Mouse (Mus musculus): ENCODE measurements around the gene Clint1. TPM values are rescaled to one million over a fixed set of nuclear protein-coding genes. Genes with fewer than 3 reads are reported as not detected.

Gene Clint1
- polyA plus RNA-seq, 1 experiment from 2014 or later: 103 TPM

- no peak for ATAC-seq (ENCODE audit: insufficient number of reproducible peaks, insufficient read depth, low FRiP score, low TSS enrichment, low read depth)
- WGBS: 83% methylated on average over 5 of the region's 5 CpGs
- Histone ChIP-seq H3K36me3 (no peaks in the 10 kb centered on the region), H3K9ac (replicated peaks) (no peak overlapping the region), H3K4me2 (no peak overlapping the region), H3K9me3 (no peaks in the 10 kb centered on the region), H3K4me1 (replicated peaks) (no peaks in the 10 kb centered on the region), H3K27me3 (no peaks in the 10 kb centered on the region), H3K4me3 (replicated peaks) (no peak overlapping the region), H3K27ac (no peak overlapping the region)
Measured at GRCm38 (mm10) chr11:45960003-45960402, 108.2 kb downstream of the Clint1 start.

Small RNA genes lying within 50 kb of the gene (microRNA-seq; reads per million reads assigned to microRNA genes)
- gene Gm22751: not detected

Other genes starting within 250 kb of the Clint1 start
- 9.7 and 10.0 TPM in 2 replicates for gene Lsm11, start 92.9 kb downstream of the Clint1 start, polyA plus RNA-seq (2016; fragmentation: Nextera tagmentation; extraction: Ambion mirVana)
- gene Thg1l, start 103.4 kb downstream of the Clint1 start, polyA plus RNA-seq (2016; fragmentation: Nextera tagmentation; extraction: Ambion mirVana): 14.5 and 14.8 TPM in 2 replicates
- gene Sox30, start 128.3 kb downstream of the Clint1 start, polyA plus RNA-seq (2016; fragmentation: Nextera tagmentation; extraction: Ambion mirVana): 0.31 and 0.41 TPM in 2 replicates
- gene Gm12166, start 200.3 kb downstream of the Clint1 start, polyA plus RNA-seq (2016; fragmentation: Nextera tagmentation; extraction: Ambion mirVana): 2.9 and 3.4 TPM in 2 replicates
- 15.6 TPM in 2 replicates for gene Adam19, start 203.9 kb downstream of the Clint1 start, polyA plus RNA-seq (2016; fragmentation: Nextera tagmentation; extraction: Ambion mirVana)